Mouse (Mus musculus) ES-E14 (cell line): Measurements from ENCODE around the gene Mgat3. TPM values are rescaled to one million over a fixed set of nuclear protein-coding genes. Genes with fewer than 3 reads are reported as not detected.

ENCODE experiments used
- DNase-seq: peaks from one replicate; pipeline ENCODE4 v3.0.0-alpha.2; 2013; ENCODE audit warnings: low read depth, low spot score
- H3K27ac ChIP-seq: 2 replicates; pipeline ENCODE4 v1.5.1; 2012; ENCODE audit warnings: low read depth, mild to moderate bottlenecking, low read length, moderate library complexity, mixed read lengths; ENCODE audit not compliant: poor library complexity, insufficient read depth, severe bottlenecking
- H3K36me3 ChIP-seq: 2 replicates; pipeline ENCODE4 v1.6.1; 2012; ENCODE audit warnings: mild to moderate bottlenecking, low read length, moderate library complexity, mixed read lengths; ENCODE audit not compliant: control insufficient read depth, poor library complexity, insufficient read depth, severe bottlenecking
- H3K4me1 ChIP-seq, 2 experiments: fragments of 150-350 bp in 1 of 2; sonication (generic) in 1 of 2; 2 replicates each; pipeline ENCODE4 v1.6.1; 2012; ENCODE audit warnings: low read length in 2 of 2, mild to moderate bottlenecking in 1 of 2, mixed read lengths in 1 of 2; ENCODE audit not compliant: control insufficient read depth in 2 of 2, insufficient read depth in 2 of 2, poor library complexity in 1 of 2
- H3K4me3 ChIP-seq, 2 experiments: fragments of 150-350 bp in 1 of 2; sonication (generic) in 1 of 2; 2 replicates each; pipeline ENCODE4 v1.5.1; 2012; ENCODE audit warnings: low read length in 2 of 2, low read depth in 1 of 2, mild to moderate bottlenecking in 1 of 2, mixed read lengths in 1 of 2; ENCODE audit not compliant: insufficient read depth in 1 of 2, poor library complexity in 1 of 2, severe bottlenecking in 1 of 2
- H3K9ac ChIP-seq: 2 replicates; pipeline ENCODE4 v1.6.1; 2012; ENCODE audit warnings: low read depth, mild to moderate bottlenecking, low read length, mixed read lengths; ENCODE audit not compliant: poor library complexity, insufficient read depth, severe bottlenecking
- H3K9me3 ChIP-seq: fragments of 150-350 bp; sonication (generic); 2 replicates; pipeline ENCODE4 v1.6.1; 2012; ENCODE audit warnings: low read depth, mild to moderate bottlenecking, low read length; ENCODE audit not compliant: control insufficient read depth, insufficient read depth
- CHD2 ChIP-seq: IDR thresholded peaks from 2 replicates; pipeline ENCODE4 v1.6.1; 2014; ENCODE audit warnings: mild to moderate bottlenecking, low read depth, low read length, inconsistent platforms
- HCFC1 ChIP-seq: IDR thresholded peaks from 2 replicates; pipeline ENCODE4 v1.6.1; 2012; ENCODE audit warnings: low read length, inconsistent platforms, borderline replicate concordance; ENCODE audit not compliant: insufficient read depth
- MAFK ChIP-seq: IDR thresholded peaks from 2 replicates; pipeline ENCODE4 v1.6.1; 2014; ENCODE audit warnings: mild to moderate bottlenecking, low read depth, low read length, inconsistent platforms; ENCODE audit not compliant: insufficient read depth
- ZC3H11A ChIP-seq: IDR thresholded peaks from 2 replicates; pipeline ENCODE4 v1.6.1; 2012; ENCODE audit warnings: low read depth, mild to moderate bottlenecking, inconsistent platforms, low read length, borderline replicate concordance
- ZNF384 ChIP-seq: IDR thresholded peaks from 2 replicates; pipeline ENCODE4 v1.6.1; 2012; ENCODE audit warnings: low read depth, low read length, inconsistent platforms
- in situ Hi-C, 2 experiments: fragments of 600-800 bp; cut with MboI; formaldehyde crosslinking; loops; one replicate each; pipeline ENCODE4 v1.15.1; 2025; ENCODE audit warnings: low sequenced_read_pairs in 2 of 2, inconsistent platforms in 1 of 2; ENCODE audit not compliant: unreplicated experiment in 2 of 2
- total RNA-seq: library from RNA; depleted of rRNA; stranded (reverse); fragments of 300-350 nt; gene quantifications from 2 replicates; pipeline ENCODE4 v1.2.3, GENCODE M21; 2012

Gene Mgat3
- total RNA-seq, 1 experiment, result 8.5 TPM

- no peak for DNase-seq
- TF ChIP-seq ZC3H11A (no peak; the same call in 1 of the 2 replicates), ZNF384 (no peak), HCFC1 (no peak), MAFK (no peak)
- peak overlapping the region; percentile 28; the same call in 1 of the 2 replicates for H3K9ac ChIP-seq
- H3K36me3 ChIP-seq, result no peaks in the 10 kb centered on the region
- peak overlapping the region in 1 of 2 experiments; percentile 17; a peak in 1 of 4 replicates for H3K4me3 ChIP-seq
- in situ Hi-C loops, result no loop called here
- peaks cover 2 to 12% of the 10 kb centered on the region in 2 experiments; a peak in 1 of 4 replicates for H3K4me1 ChIP-seq
- H3K27ac ChIP-seq, result peak overlapping the region; percentile 30; the same call in 1 of the 2 replicates
- H3K9me3 ChIP-seq, result no peaks in the 10 kb centered on the region
Observed at GRCm38 (mm10) chr15:80215716-80216479, 42.4 kb downstream of the Mgat3 start.

- TF ChIP-seq ZNF384, result no peak
- no peak for TF ChIP-seq CHD2
- no peak for TF ChIP-seq MAFK
- no peak for TF ChIP-seq HCFC1
- TF ChIP-seq ZC3H11A, result no peak
- Histone ChIP-seq H3K4me1 (peaks cover 2 to 9% of the 10 kb centered on the region in 2 experiments; a peak in 1 of 4 replicates), H3K9ac (no peak overlapping the region), H3K36me3 (no peaks in the 10 kb centered on the region), H3K27ac (no peak overlapping the region), H3K4me3 (no peak overlapping the region), H3K9me3 (no peaks in the 10 kb centered on the region)
- in situ Hi-C loops, result no loop called here
- DNase-seq, result no peak
Observed at GRCm38 (mm10) chr15:80216480-80216820, 42.9 kb downstream of the Mgat3 start.

GRCm38 (mm10) chr15:80217476-80217875 is 44.0 kb downstream of the Mgat3 start:
- Histone ChIP-seq H3K4me3 (no peak overlapping the region), H3K9me3 (no peaks in the 10 kb centered on the region), H3K36me3 (no peaks in the 10 kb centered on the region), H3K4me1 (peaks cover 2 to 9% of the 10 kb centered on the region in 2 experiments; a peak in 1 of 4 replicates), H3K27ac (no peak overlapping the region), H3K9ac (no peak overlapping the region)
- TF ChIP-seq ZNF384 (no peak), HCFC1 (no peak), MAFK (no peak), ZC3H11A (no peak), CHD2 (no peak)
- DNase-seq, result no peak
- in situ Hi-C loops, result no loop called here

- peak overlapping the region; percentile 34 to 49 for H3K4me3 ChIP-seq
- H3K4me1 ChIP-seq, result peaks cover 2 to 9% of the 10 kb centered on the region in 2 experiments; a peak in 1 of 4 replicates
- in situ Hi-C loops, result no loop called here
- no peaks in the 10 kb centered on the region for H3K9me3 ChIP-seq
- H3K27ac ChIP-seq, result peak overlapping the region; percentile 93
- no peaks in the 10 kb centered on the region for H3K36me3 ChIP-seq
- TF ChIP-seq MAFK (peak; percentile 60), ZC3H11A (no peak), HCFC1 (no peak), ZNF384 (no peak), CHD2 (no peak)
- no peak for DNase-seq
- peak overlapping the region; percentile 67 for H3K9ac ChIP-seq
Observed at GRCm38 (mm10) chr15:80219211-80219610, 45.7 kb downstream of the Mgat3 start.
